Mouse (Mus musculus): ENCODE measurements around the gene Cavin3.

- TF ChIP-seq POLR2A (IDR thresholded peaks at IDR 0.05; ENCODE audit: extremely low read depth, insufficient read depth, low read length) (no peak), CTCF (IDR thresholded peaks at IDR 0.05; ENCODE audit: extremely low read depth, insufficient read depth, low read length) (no peak)
Measured at GRCm38 (mm10) chr7:105476683-105477432, 5.2 kb downstream of the Cavin3 start.
